Mouse (Mus musculus): ENCODE measurements around the gene Tgfb1. TPM values are rescaled to one million over a fixed set of nuclear protein-coding genes. Genes with fewer than 3 reads are reported as not detected.

The Tgfb1 gene
- total and polyA plus RNA-seq, 2 experiments from 2014 or later: 0.56 to 3.1 TPM

- ATAC-seq (no peak), DNase-seq (no peak)
- WGBS: 89% methylated on average over 8 of the region's 8 CpGs
- H3K4me2 ChIP-seq (ENCODE audit: low read depth): no peak overlapping the region
- no peak overlapping the region for H3K9ac ChIP-seq
- peaks cover 88% of the 10 kb centered on the region for H3K36me3 ChIP-seq (ENCODE audit: insufficient read depth)
- H3K4me1 ChIP-seq (ENCODE audit: insufficient read depth): no peaks in the 10 kb centered on the region
- H3K4me3 ChIP-seq (ENCODE audit: low read depth, low read length): no peak overlapping the region
- no peaks in the 10 kb centered on the region for H3K9me3 ChIP-seq (ENCODE audit: low read length)
- H3K27me3 ChIP-seq (ENCODE audit: insufficient read depth, low read length): no peaks in the 10 kb centered on the region
- TF ChIP-seq CTCF (IDR thresholded peaks at IDR 0.05; ENCODE audit: low read depth): no peak
- no peak overlapping the region for H3K27ac ChIP-seq (ENCODE audit: low read depth, low read length)
These were observed 44.7 kb downstream of the Tgfb1 start for GRCm38 (mm10) chr7:25731294-25732055.

- no peak overlapping the region for H3K4me2 ChIP-seq (ENCODE audit: low read depth)
- 72% methylated on average over 4 of the region's 4 CpGs for WGBS
- TF ChIP-seq CTCF (IDR thresholded peaks at IDR 0.05; ENCODE audit: low read depth): no peak
- no peak for DNase-seq
- no peak overlapping the region for H3K4me3 ChIP-seq (ENCODE audit: low read depth, low read length)
- no peaks in the 10 kb centered on the region for H3K27me3 ChIP-seq (ENCODE audit: insufficient read depth, low read length)
- no peaks in the 10 kb centered on the region for H3K4me1 ChIP-seq (ENCODE audit: insufficient read depth)
- no peak overlapping the region for H3K9ac ChIP-seq
- no peak overlapping the region for H3K27ac ChIP-seq (ENCODE audit: low read depth, low read length)
- ATAC-seq: no peak
- H3K36me3 ChIP-seq (ENCODE audit: insufficient read depth): peaks cover 87% of the 10 kb centered on the region
- no peaks in the 10 kb centered on the region for H3K9me3 ChIP-seq (ENCODE audit: low read length)
These were observed 48.2 kb downstream of the Tgfb1 start for GRCm38 (mm10) chr7:25734991-25735390.

- 91% methylated on average over 2 of the region's 2 CpGs for WGBS
- DNase-seq (no peak), ATAC-seq (no peak)
These were observed 50.1 kb downstream of the Tgfb1 start for GRCm38 (mm10) chr7:25736920-25737319.

GRCm38 (mm10) chr7:25738277-25738676, 51.5 kb downstream of the Tgfb1 start:
- WGBS: 94% methylated on average over 3 of the region's 3 CpGs
- no peak for DNase-seq
- peaks cover 90% of the 10 kb centered on the region for H3K36me3 ChIP-seq (ENCODE audit: insufficient read depth)

More at GRCm38 (mm10) chr7:25736920-25737319, 50.1 kb downstream of the Tgfb1 start:
- Histone ChIP-seq H3K4me1 (ENCODE audit: insufficient read depth) (no peaks in the 10 kb centered on the region), H3K36me3 (ENCODE audit: insufficient read depth) (peaks cover 90% of the 10 kb centered on the region), H3K4me3 (ENCODE audit: low read depth, low read length) (no peak overlapping the region), H3K9ac (no peak overlapping the region), H3K27me3 (ENCODE audit: insufficient read depth, low read length) (no peaks in the 10 kb centered on the region), H3K9me3 (ENCODE audit: low read length) (no peaks in the 10 kb centered on the region), H3K27ac (ENCODE audit: low read depth, low read length) (no peak overlapping the region), H3K4me2 (ENCODE audit: low read depth) (no peak overlapping the region)
- TF ChIP-seq CTCF (IDR thresholded peaks at IDR 0.05; ENCODE audit: low read depth): no peak

GRCm38 (mm10) chr7:25746844-25747243, 60.0 kb downstream of the Tgfb1 start:
- Histone ChIP-seq H3K36me3 (ENCODE audit: insufficient read depth) (peaks cover 95% of the 10 kb centered on the region), H3K9me3 (ENCODE audit: low read length) (no peaks in the 10 kb centered on the region), H3K27me3 (ENCODE audit: insufficient read depth, low read length) (no peaks in the 10 kb centered on the region), H3K9ac (no peak overlapping the region), H3K4me3 (ENCODE audit: low read depth, low read length) (no peak overlapping the region), H3K27ac (ENCODE audit: low read depth, low read length) (no peak overlapping the region), H3K4me1 (ENCODE audit: insufficient read depth) (no peaks in the 10 kb centered on the region), H3K4me2 (ENCODE audit: low read depth) (no peak overlapping the region)
- ATAC-seq (no peak), DNase-seq (no peak)
- TF ChIP-seq CTCF (IDR thresholded peaks at IDR 0.05; ENCODE audit: low read depth): no peak
- 83% methylated on average over 3 of the region's 3 CpGs for WGBS

More at GRCm38 (mm10) chr7:25738277-25738676, 51.5 kb downstream of the Tgfb1 start:
- Histone ChIP-seq H3K4me2 (ENCODE audit: low read depth) (no peak overlapping the region), H3K27ac (ENCODE audit: low read depth, low read length) (no peak overlapping the region), H3K27me3 (ENCODE audit: insufficient read depth, low read length) (no peaks in the 10 kb centered on the region), H3K4me1 (ENCODE audit: insufficient read depth) (no peaks in the 10 kb centered on the region), H3K9ac (no peak overlapping the region), H3K9me3 (ENCODE audit: low read length) (no peaks in the 10 kb centered on the region), H3K4me3 (ENCODE audit: low read depth, low read length) (no peak overlapping the region)
- no peak for TF ChIP-seq CTCF (IDR thresholded peaks at IDR 0.05; ENCODE audit: low read depth)
- ATAC-seq: no peak

- Histone ChIP-seq H3K9ac (peak overlapping the region; percentile 99), H3K4me1 (ENCODE audit: insufficient read depth) (peaks cover 15% of the 10 kb centered on the region), H3K27me3 (ENCODE audit: insufficient read depth, low read length) (no peaks in the 10 kb centered on the region), H3K27ac (ENCODE audit: low read depth, low read length) (no peak overlapping the region), H3K4me3 (ENCODE audit: low read depth, low read length) (peak overlapping the region; percentile 99), H3K4me2 (ENCODE audit: low read depth) (peak overlapping the region; percentile 90), H3K36me3 (ENCODE audit: insufficient read depth) (peaks cover 36% of the 10 kb centered on the region), H3K9me3 (ENCODE audit: low read length) (no peaks in the 10 kb centered on the region)
- no peak for TF ChIP-seq CTCF (IDR thresholded peaks at IDR 0.05; ENCODE audit: low read depth)
- ATAC-seq (no peak), DNase-seq (no peak)
These were observed 66.3 kb downstream of the Tgfb1 start for GRCm38 (mm10) chr7:25753076-25753475.

- Histone ChIP-seq H3K27me3 (ENCODE audit: insufficient read depth, low read length) (no peaks in the 10 kb centered on the region), H3K4me2 (ENCODE audit: low read depth) (peak overlapping the region; percentile 90), H3K36me3 (ENCODE audit: insufficient read depth) (peaks cover 28% of the 10 kb centered on the region), H3K27ac (ENCODE audit: low read depth, low read length) (peak overlapping the region; percentile 99), H3K9ac (peak overlapping the region; percentile 99), H3K4me1 (ENCODE audit: insufficient read depth) (peaks cover 15% of the 10 kb centered on the region), H3K4me3 (ENCODE audit: low read depth, low read length) (peak overlapping the region; percentile 99), H3K9me3 (ENCODE audit: low read length) (no peaks in the 10 kb centered on the region)
- ATAC-seq (no peak), DNase-seq (no peak)
- under 1% methylated on average over 46 of the region's 46 CpGs for WGBS
- TF ChIP-seq CTCF (IDR thresholded peaks at IDR 0.05; ENCODE audit: low read depth): no peak
These were observed 67.0 kb downstream of the Tgfb1 start for GRCm38 (mm10) chr7:25753643-25754438.

All from forebrain, postnatal 0 days (tissue).